Mouse (Mus musculus): Measurements from ENCODE around the gene Vti1b. TPM values are rescaled to one million over a fixed set of nuclear protein-coding genes. Genes with fewer than 3 reads are reported as not detected.

Gene Vti1b
- polyA plus RNA-seq, 1 experiment from 2014 or later: 30.6 TPM

DNA sequence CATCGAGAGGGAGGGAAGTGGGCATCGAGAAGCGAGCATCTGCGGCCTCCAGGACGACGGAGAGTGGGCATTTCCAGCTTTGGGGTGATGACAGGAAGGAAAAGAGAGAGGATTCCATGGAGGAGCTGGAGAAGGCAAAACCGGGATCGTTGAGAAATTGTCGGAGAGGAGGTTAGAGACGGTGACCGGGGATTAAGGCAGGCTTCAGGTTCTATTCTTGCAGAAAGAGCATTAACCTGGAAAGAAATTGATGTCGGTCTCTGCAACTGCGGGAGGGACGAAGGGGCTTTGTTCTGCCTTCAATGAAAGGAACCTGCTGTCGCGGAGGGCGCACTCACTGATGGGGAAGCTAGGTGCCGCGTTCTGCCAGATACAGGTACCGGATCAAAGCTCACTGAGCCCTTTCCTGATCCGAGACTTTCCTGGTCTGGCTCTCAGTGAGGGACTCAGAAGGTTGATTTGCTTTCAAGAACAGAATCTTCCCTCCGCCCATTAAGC, 41.2 kb downstream of the Vti1b start:
- H3K4me2 ChIP-seq (ENCODE audit: low read depth, low read length): peak overlapping the region; percentile 53
- no peaks in the 10 kb centered on the region for H3K9me3 ChIP-seq (replicated peaks; ENCODE audit: control insufficient read depth, low read length)
- H3K4me3 ChIP-seq (ENCODE audit: low read depth, low read length): no peak overlapping the region
- H3K9ac ChIP-seq (ENCODE audit: low read depth, low read length): no peak overlapping the region
- H3K27ac ChIP-seq (ENCODE audit: low read length): no peak overlapping the region
- WGBS (ENCODE audit: insufficient replicate concordance): 2% methylated on average over 22 of the region's 22 CpGs
- H3K4me1 ChIP-seq (ENCODE audit: control insufficient read depth, low read depth, low read length): no peaks in the 10 kb centered on the region
- peaks cover 38% of the 10 kb centered on the region for H3K27me3 ChIP-seq (ENCODE audit: control insufficient read depth, insufficient read depth, low read depth, low read length)
- no peaks in the 10 kb centered on the region for H3K36me3 ChIP-seq (ENCODE audit: control insufficient read depth, insufficient read depth)
- no peak for ATAC-seq (ENCODE audit: low read depth)

DNA sequence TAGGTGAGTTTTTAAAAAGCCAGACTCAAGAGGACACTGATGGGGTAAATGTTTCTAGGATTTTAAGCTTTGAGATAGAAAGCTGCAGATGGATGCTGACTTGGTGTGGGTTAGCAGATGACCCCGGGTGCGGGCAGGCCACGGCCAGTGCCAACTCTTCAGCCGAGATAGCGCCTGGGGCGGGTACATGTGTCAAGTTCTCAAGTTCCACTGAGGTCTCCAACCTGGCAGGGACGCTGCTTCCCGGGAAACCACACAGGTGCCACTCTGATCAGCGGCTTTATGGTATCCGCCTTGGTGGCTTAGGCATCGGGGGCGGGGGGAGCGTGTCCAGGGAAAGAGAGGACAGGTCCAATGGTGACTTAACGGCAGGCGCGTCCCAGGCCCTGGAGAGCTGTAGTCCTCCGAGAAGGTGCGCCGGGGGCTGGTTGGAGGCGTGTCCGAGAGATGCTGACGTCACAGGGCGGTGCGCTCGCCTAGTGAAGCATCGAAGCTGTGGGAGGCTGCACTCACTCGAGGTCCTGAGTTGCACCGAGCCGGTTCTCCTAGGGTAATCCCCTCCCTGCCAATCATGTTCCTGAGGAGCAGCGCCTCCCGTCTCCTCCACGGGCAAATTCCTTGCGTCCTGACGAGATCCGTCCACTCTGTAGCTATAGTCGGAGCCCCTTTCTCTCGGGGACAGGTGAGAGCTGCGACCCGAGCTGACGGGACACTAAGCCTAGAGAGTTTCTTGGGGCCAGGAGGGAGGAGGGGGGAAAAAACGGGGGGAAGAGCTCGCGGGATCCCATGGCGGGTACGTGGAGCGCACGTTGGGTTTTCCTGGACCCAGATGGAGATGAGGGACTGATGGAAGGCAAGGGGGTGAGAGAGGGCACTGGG, 41.9 kb downstream of the Vti1b start, which contains the start of gene Arg2:
TSS of gene Arg2 (plus strand) at position 479 of the 879 bp plus-strand sequence.
- ATAC-seq (ENCODE audit: low read depth): peak; percentile 37; the same call in 1 of the 2 replicates
- peaks cover 38% of the 10 kb centered on the region for H3K27me3 ChIP-seq (ENCODE audit: control insufficient read depth, insufficient read depth, low read depth, low read length)

DNA sequence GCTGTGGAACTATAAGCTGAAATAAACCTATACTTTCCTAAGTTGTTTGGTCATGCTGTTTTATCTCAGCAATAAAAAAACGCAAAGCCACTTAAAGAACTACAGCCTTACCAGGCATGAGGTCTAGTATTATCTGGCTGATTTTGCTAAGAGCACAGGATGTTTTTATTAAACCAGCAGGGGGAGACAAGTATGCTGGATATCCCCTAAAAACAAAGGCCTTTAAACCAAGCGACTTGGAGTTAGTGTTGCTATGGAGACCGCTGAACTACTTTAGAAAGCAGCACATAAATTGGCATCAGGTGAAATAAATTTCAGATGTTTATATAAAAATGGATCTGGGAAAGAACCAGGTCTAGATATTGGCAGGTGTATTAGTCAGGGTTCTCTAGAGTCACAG, 49.6 kb downstream of the Vti1b start:
- Histone ChIP-seq H3K27ac (ENCODE audit: low read length) (no peak overlapping the region), H3K4me3 (ENCODE audit: low read depth, low read length) (no peak overlapping the region), H3K36me3 (ENCODE audit: control insufficient read depth, insufficient read depth) (no peaks in the 10 kb centered on the region), H3K4me2 (ENCODE audit: low read depth, low read length) (no peak overlapping the region), H3K9me3 (replicated peaks; ENCODE audit: control insufficient read depth, low read length) (no peaks in the 10 kb centered on the region), H3K27me3 (ENCODE audit: control insufficient read depth, insufficient read depth, low read depth, low read length) (no peaks in the 10 kb centered on the region), H3K9ac (ENCODE audit: low read depth, low read length) (no peak overlapping the region), H3K4me1 (ENCODE audit: control insufficient read depth, low read depth, low read length) (no peaks in the 10 kb centered on the region)
- 27% methylated on average over 3 of the region's 3 CpGs for WGBS (ENCODE audit: insufficient replicate concordance)
- ATAC-seq (ENCODE audit: low read depth): no peak

More for the DNA sequence above, 41.9 kb downstream of the Vti1b start, which contains the start of gene Arg2:
- Histone ChIP-seq H3K36me3 (ENCODE audit: control insufficient read depth, insufficient read depth) (no peaks in the 10 kb centered on the region), H3K4me3 (ENCODE audit: low read depth, low read length) (peak within 1 kb of the TSS; percentile 33), H3K9ac (ENCODE audit: low read depth, low read length) (no peak within 1 kb of the TSS), H3K9me3 (replicated peaks; ENCODE audit: control insufficient read depth, low read length) (no peaks in the 10 kb centered on the region), H3K4me1 (ENCODE audit: control insufficient read depth, low read depth, low read length) (no peaks in the 10 kb centered on the region), H3K4me2 (ENCODE audit: low read depth, low read length) (peak within 1 kb of the TSS; percentile 53), H3K27ac (ENCODE audit: low read length) (no peak within 1 kb of the TSS)
- WGBS (ENCODE audit: insufficient replicate concordance): 2% methylated on average over 47 of the region's 47 CpGs

DNA sequence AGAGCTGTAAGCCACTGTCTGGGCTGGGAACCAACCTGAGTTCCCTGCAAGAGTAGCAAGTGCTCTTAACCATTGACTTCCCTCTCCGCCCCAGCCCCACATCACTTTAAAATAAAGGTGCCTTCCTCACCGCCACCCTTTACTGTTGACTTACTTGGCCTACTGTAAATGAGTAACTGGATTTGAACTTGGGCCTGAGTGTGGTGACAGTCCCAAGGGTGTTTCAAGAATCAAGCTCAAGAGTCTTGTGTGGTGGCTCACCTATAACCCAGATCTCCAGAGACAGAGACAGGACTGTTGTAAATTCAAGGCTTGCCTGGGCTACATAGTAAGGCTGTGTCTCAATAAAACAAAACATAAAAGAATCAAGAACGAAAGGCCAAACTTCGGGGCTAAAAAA, 53.5 kb downstream of the Vti1b start:
- Histone ChIP-seq H3K4me3 (ENCODE audit: low read depth, low read length) (no peak overlapping the region), H3K27ac (ENCODE audit: low read length) (no peak overlapping the region), H3K36me3 (ENCODE audit: control insufficient read depth, insufficient read depth) (no peaks in the 10 kb centered on the region), H3K4me1 (ENCODE audit: control insufficient read depth, low read depth, low read length) (no peaks in the 10 kb centered on the region), H3K27me3 (ENCODE audit: control insufficient read depth, insufficient read depth, low read depth, low read length) (no peaks in the 10 kb centered on the region), H3K4me2 (ENCODE audit: low read depth, low read length) (no peak overlapping the region), H3K9ac (ENCODE audit: low read depth, low read length) (no peak overlapping the region), H3K9me3 (replicated peaks; ENCODE audit: control insufficient read depth, low read length) (no peaks in the 10 kb centered on the region)
- no peak for ATAC-seq (ENCODE audit: low read depth)
- 66% methylated on average over 4 of the region's 4 CpGs for WGBS (ENCODE audit: insufficient replicate concordance)

Other genes starting within 250 kb of the Vti1b start
- gene Tmem229b, start 165.0 kb downstream of the Vti1b start, polyA plus RNA-seq (2015; fragmentation: Nextera tagmentation; extraction: Ambion mirVana): 2.3 and 3.7 TPM in 2 replicates
- gene Plekhh1, start 143.5 kb downstream of the Vti1b start, polyA plus RNA-seq (2015; fragmentation: Nextera tagmentation; extraction: Ambion mirVana): 0.13 and 0.33 TPM in 2 replicates
- 5.1 and 5.4 TPM in 2 replicates for gene Pigh, start 83.0 kb downstream of the Vti1b start, polyA plus RNA-seq (2015; fragmentation: Nextera tagmentation; extraction: Ambion mirVana)
- gene Arg2, start 41.9 kb downstream of the Vti1b start, polyA plus RNA-seq (2015; fragmentation: Nextera tagmentation; extraction: Ambion mirVana): 0.28 and 0.38 TPM in 2 replicates
- gene Rdh11, start 19.6 kb upstream of the Vti1b start, polyA plus RNA-seq (2015; fragmentation: Nextera tagmentation; extraction: Ambion mirVana): 23.2 and 24.7 TPM in 2 replicates
- 1.5 and 2.0 TPM in 2 replicates for gene Rdh12, start 36.2 kb upstream of the Vti1b start, polyA plus RNA-seq (2015; fragmentation: Nextera tagmentation; extraction: Ambion mirVana)
- gene Zfyve26, start 123.6 kb upstream of the Vti1b start, polyA plus RNA-seq (2015; fragmentation: Nextera tagmentation; extraction: Ambion mirVana): 10.3 and 10.7 TPM in 2 replicates
- gene Rad51b, start 124.6 kb upstream of the Vti1b start, polyA plus RNA-seq (2015; fragmentation: Nextera tagmentation; extraction: Ambion mirVana): 4.4 and 4.8 TPM in 2 replicates